Mouse (Mus musculus) olfactory bulb, adult 2 months (tissue): Measurements from ENCODE around the gene Rho. TPM values are rescaled to one million over a fixed set of nuclear protein-coding genes. Genes with fewer than 3 reads are reported as not detected.

ENCODE experiments used
- H3K27ac ChIP-seq: fragments of 200-500 bp; 2 replicates; pipeline ENCODE4 v1.5.1; 2012; ENCODE audit warnings: low read depth, low read length; ENCODE audit not compliant: insufficient read depth
- H3K4me1 ChIP-seq: fragments of 200-500 bp; 2 replicates; pipeline ENCODE4 v1.6.1; 2012; ENCODE audit warnings: low read length; ENCODE audit not compliant: control insufficient read depth, insufficient read depth
- H3K4me3 ChIP-seq: fragments of 200-500 bp; 2 replicates; pipeline ENCODE4 v1.5.1; 2012; ENCODE audit warnings: mild to moderate bottlenecking, low read depth, low read length, moderate library complexity; ENCODE audit not compliant: insufficient read depth
- CTCF ChIP-seq: fragments of 200-500 bp; IDR thresholded peaks from 2 replicates; pipeline ENCODE4 v1.5.1; 2012; ENCODE audit warnings: low read depth, mild to moderate bottlenecking, low read length, moderate library complexity; ENCODE audit not compliant: insufficient read depth
- POLR2A ChIP-seq: fragments of 200-500 bp; IDR thresholded peaks from 2 replicates; pipeline ENCODE4 v1.6.1; 2012; ENCODE audit warnings: mild to moderate bottlenecking, low read depth, low read length, moderate library complexity; ENCODE audit not compliant: insufficient read depth
- WGBS: fragments of 180-500 bp; shearing (Covaris S2); methylation state at CpG from one replicate; pipeline ENCODE4 v1.1.7; 2018; 5-methylcytosine and 5-hydroxymethylcytosine counted together
- polyA plus RNA-seq: library from polyadenylated mRNA; stranded (reverse); fragments of >200 nt; gene quantifications from 2 replicates; pipeline ENCODE4 v1.2.4, GENCODE M21; 2012; ENCODE audit warnings: low replicate concordance; ENCODE audit not compliant: missing spikeins, insufficient read depth, insufficient read length

Gene Rho
- polyA plus RNA-seq, 1 experiment, result not detected

DNA sequence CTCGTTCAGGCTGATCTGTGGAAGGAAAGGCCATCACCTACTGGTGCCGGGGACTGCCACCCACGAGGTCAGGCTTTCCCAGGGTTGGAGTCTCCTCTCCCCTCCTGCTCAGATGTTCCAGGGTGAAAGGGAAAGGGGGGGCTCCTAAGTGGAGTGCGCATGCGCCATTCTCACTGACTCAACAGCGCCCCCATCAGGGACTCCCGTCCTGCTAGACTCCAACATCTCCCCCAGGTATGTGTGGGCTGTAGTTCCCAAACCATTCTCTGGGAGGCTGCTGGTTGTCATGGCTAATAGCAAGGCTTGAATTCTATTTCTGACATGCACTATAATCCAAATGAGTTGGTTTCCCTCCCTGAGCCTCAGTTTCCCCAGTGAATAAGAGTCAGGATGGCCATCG lies 47.0 kb downstream of the Rho start:
- Histone ChIP-seq H3K4me3 (no peak overlapping the region), H3K27ac (no peak overlapping the region), H3K4me1 (peaks cover 17% of the 10 kb centered on the region)
- 74% methylated on average over 8 of the region's 8 CpGs for WGBS
- TF ChIP-seq CTCF (no peak), POLR2A (no peak)

DNA sequence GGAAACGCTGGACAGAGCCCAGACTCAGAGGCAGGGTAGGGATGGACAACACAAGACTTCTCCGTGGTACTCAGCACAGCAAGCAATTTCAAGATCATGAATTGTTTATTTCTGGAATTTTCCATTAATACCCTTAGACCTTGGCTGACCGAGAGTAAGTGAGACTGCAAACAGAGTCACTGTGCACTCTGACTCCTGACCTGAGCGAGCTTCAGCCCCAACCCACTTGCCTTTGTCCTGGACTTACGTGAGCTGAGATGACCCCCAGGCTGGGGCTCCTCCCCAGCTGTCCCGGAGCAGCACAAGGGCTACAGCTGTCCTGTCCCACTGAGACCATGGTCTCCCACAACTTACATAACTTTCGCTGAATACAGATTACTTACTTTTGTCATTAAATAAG lies 51.3 kb downstream of the Rho start:
- peaks cover 42% of the 10 kb centered on the region for H3K4me1 ChIP-seq
- 73% methylated on average over 7 of the region's 7 CpGs for WGBS
- no peak overlapping the region for H3K27ac ChIP-seq
- no peak overlapping the region for H3K4me3 ChIP-seq
- TF ChIP-seq POLR2A, result no peak
- TF ChIP-seq CTCF, result no peak

DNA sequence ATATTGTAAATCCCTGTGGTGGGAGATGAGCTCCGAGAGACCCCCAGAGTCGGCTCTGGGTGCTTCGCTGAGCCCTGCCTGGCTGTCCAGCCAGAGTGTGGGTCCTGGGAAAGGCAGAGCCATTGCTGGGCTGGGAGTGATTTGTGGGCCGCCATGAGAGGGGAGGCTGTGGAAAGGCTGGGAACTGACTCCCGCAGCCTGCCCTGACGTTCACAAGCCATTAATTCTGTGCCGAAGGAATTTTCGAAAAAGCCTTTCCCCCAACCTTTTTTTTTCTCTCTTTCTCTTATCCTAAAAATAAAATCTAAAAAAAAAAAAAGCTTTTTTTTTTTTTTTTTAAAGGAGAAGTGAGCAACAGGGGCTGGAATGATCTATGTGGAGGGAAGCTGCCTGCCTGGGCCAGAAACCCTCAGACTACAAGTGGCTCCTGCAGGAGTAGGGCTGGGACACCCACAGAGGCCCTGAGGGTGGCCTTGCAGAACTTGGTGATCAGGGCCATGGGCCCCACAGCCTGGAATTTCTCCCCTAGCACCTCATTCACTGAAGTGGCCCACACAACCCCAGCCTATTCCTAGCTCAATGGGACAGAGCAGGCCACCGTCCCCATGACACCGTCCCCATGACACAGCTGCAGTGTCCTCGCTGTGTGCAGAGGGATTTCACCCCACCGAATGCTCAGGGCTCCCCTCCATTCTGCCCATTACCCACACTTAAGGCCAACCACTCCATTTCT lies 51.9 kb downstream of the Rho start:
- no peak for TF ChIP-seq CTCF
- TF ChIP-seq POLR2A, result no peak
- H3K27ac ChIP-seq, result no peak overlapping the region
- no peak overlapping the region for H3K4me3 ChIP-seq
- WGBS, result 60% methylated on average over 12 of the region's 12 CpGs
- peaks cover 42% of the 10 kb centered on the region for H3K4me1 ChIP-seq

DNA sequence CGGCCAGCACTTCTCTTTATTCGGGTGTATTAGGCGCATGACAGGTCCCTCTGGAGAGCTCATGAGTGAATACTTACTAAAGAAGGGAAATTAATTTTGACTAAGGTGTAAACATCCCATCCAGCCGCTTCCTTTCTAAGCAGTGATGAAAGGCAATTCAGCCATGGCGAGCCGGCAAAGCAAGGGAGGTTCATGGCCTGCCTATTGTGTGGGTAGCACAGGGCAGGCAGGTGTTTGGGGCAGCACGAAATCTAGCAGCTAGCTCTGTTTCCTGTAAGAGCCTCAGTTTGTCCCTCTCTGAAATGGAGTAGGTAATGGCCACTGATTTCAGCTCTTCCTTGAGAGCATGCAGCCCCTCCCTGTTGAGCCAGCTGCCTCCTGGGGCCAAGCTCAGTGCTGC lies 53.0 kb downstream of the Rho start:
- Histone ChIP-seq H3K4me1 (peaks cover 49% of the 10 kb centered on the region), H3K4me3 (no peak overlapping the region), H3K27ac (no peak overlapping the region)
- WGBS, result 78% methylated on average over 7 of the region's 7 CpGs
- TF ChIP-seq CTCF (no peak), POLR2A (no peak)

DNA sequence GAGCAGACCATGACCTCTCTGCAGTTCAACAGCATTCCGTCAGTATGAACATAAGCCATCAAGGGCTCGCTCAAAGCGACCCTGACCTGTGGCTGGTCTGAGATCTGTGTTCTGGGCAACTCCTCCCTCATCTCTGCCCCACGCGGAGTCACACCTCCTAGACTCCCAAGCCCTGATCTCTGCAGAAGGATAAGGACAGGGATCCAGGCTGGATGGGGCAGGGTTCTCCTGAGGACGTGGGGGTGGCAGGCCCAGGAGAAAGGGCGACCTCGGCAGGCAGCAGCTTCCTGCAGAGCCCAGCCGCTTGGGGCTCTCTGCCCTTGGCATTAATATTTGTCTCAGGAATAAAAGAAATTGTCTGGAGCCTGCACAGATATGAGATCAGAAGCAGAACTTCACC lies 54.1 kb downstream of the Rho start:
- WGBS, result 80% methylated on average over 9 of the region's 9 CpGs
- Histone ChIP-seq H3K4me3 (no peak overlapping the region), H3K27ac (no peak overlapping the region), H3K4me1 (peaks cover 58% of the 10 kb centered on the region)
- TF ChIP-seq CTCF, result no peak
- TF ChIP-seq POLR2A, result no peak

DNA sequence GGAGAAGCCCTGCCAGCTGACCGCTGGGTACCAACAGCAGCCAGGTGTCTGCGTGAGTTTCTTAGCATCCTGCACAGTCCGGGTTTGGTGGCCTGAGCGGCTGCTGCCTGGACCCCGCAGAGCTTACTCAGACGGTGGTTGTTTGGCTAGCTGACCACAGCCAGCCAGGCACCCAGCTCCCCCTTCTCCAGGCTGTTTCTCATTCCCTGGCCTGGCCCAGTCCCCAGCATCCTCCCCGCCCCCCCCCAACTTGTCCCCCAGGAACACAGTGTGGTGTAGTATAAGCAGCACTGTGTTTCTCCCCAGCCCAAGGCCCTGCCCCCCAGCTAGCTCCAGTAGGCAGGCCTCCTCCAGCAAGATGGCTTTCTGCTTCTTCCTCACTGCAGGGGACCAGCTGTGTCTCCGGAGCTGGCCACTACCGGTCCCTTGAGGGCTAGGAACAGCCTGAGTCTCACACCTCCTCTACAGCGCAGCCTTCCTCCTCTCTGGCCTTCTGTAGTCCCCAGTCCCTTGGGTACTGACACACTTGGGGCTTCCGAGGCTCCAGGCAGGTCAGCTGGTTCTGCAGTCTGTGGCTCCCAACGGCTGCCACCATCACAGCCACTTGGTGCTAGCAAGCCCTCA lies 55.0 kb downstream of the Rho start:
- Histone ChIP-seq H3K4me1 (peaks cover 67% of the 10 kb centered on the region), H3K27ac (no peak overlapping the region), H3K4me3 (no peak overlapping the region)
- TF ChIP-seq POLR2A (no peak), CTCF (no peak)
- whole genome bisulfite sequencing, result 70% methylated on average over 12 of the region's 12 CpGs

DNA sequence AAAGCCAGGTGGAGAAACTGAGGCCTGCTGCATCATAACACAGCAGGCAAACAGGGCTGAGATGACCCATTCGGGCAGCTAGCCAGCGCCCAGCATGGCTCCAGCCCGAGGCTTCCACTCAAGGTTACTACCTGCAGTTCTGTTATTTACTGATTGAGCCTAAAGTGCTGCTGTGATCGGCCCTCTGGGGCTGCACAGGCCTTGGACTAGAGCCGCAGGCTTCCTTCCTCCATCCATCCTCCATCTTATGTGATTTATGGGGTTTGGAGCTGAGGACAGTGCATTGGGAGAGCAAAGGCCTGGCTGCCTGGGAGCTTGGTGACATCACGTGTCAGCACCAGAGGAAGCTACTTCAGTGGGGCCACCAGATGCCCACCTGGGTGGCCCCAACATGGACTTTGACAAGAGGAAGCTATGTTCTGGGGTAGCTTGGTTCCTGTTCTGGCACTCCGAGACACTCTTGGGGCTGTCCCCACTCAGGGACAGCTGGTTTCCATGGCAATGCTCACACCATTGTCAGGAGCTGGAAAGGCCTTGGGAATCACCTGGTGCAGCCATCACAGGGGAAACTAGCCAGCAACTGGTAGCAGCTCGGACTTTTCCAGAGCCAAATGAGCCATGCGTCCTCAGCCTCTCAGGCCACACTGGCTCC lies 55.7 kb downstream of the Rho start:
- no peak for TF ChIP-seq POLR2A
- no peak for TF ChIP-seq CTCF
- Histone ChIP-seq H3K4me1 (peaks cover 73% of the 10 kb centered on the region), H3K27ac (no peak overlapping the region), H3K4me3 (no peak overlapping the region)
- 76% methylated on average over 9 of the region's 9 CpGs for WGBS

DNA sequence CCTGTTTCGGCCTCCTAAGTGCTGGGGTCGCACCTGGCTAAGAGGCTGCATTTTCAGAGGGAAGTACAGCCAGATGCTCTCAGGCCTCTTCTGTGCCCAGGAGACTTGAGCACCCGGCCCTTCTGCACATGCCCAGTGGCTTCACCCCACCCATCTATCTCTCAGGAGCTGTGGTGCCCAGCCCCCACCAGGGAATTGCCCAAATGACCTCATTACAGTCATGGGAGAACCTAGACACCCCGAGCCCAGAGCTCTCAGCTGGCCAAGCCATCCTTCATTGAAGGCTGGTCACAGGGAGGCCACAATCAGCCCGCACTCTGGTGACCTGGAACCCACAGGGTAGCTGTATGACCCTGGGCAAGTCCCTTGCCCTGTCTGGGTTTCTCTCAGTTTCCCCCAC lies 57.5 kb downstream of the Rho start:
- H3K27ac ChIP-seq, result no peak overlapping the region
- H3K4me3 ChIP-seq, result no peak overlapping the region
- TF ChIP-seq POLR2A, result no peak
- TF ChIP-seq CTCF, result no peak
- peaks cover 68% of the 10 kb centered on the region for H3K4me1 ChIP-seq
- WGBS, result 87% methylated on average over 5 of the region's 5 CpGs

DNA sequence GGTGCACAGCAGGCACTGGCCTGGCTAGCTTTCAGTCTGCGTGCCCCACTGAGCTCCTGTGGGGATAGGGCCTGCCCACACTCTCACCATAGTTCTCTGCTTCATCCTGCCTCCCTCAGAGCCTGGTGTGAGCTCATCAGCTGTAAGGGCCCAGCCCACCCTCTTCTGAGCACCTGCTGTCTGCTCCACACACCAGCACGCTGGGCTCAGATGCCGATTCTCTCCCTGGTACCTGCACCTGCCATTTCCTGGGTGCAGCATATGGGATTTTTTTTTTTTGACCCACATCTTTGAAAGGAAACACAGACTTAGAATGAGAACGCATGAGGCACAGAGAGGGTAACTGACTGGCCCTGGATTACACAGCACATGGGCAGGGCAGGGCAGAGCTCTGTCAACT lies 58.1 kb downstream of the Rho start:
- H3K4me3 ChIP-seq, result no peak overlapping the region
- TF ChIP-seq POLR2A (no peak), CTCF (no peak)
- 48% methylated on average over 4 of the region's 4 CpGs for WGBS
- H3K4me1 ChIP-seq, result peaks cover 72% of the 10 kb centered on the region
- no peak overlapping the region for H3K27ac ChIP-seq

Other genes with a start within 250 kb of the Rho start
- not detected in 2 replicates for gene Tmem40, start 169.3 kb upstream of the Rho start, polyA plus RNA-seq
- not detected in 2 replicates for gene Cand2, start 157.2 kb upstream of the Rho start, polyA plus RNA-seq
- 886 TPM in 1 of 2 replicates, not detected in the other for gene Rpl32, start 123.0 kb upstream of the Rho start, polyA plus RNA-seq
- gene Efcab12, start 93.3 kb upstream of the Rho start, polyA plus RNA-seq, result not detected in 2 replicates
- not detected in 2 replicates for gene Mbd4, start 78.4 kb upstream of the Rho start, polyA plus RNA-seq
- not detected in 2 replicates for gene Ift122, start 78.3 kb upstream of the Rho start, polyA plus RNA-seq
- gene H1foo, start 13.2 kb downstream of the Rho start, polyA plus RNA-seq, result not detected in 2 replicates
- gene Plxnd1, start 63.3 kb downstream of the Rho start, polyA plus RNA-seq, result not detected in 2 replicates